Mouse (Mus musculus) erythroblast, embryonic 14.5 days (primary cell): ENCODE measurements around the gene Mapk8.

Experiments used
- GATA1 ChIP-seq: IDR thresholded peaks from 2 replicates; pipeline ENCODE4 v1.6.1; 2012; ENCODE audit warnings: low read length, inconsistent platforms, mixed read lengths
- TAL1 ChIP-seq: IDR thresholded peaks from 3 replicates; pipeline ENCODE4 v1.6.1; 2012; ENCODE audit warnings: low read length, inconsistent platforms, mixed read lengths

GRCm38 (mm10) chr14:33346546-33346945 lies 100.4 kb downstream of the Mapk8 start:
- no peak for TF ChIP-seq GATA1
- TF ChIP-seq TAL1: no peak
